In the genomic region with DNA sequence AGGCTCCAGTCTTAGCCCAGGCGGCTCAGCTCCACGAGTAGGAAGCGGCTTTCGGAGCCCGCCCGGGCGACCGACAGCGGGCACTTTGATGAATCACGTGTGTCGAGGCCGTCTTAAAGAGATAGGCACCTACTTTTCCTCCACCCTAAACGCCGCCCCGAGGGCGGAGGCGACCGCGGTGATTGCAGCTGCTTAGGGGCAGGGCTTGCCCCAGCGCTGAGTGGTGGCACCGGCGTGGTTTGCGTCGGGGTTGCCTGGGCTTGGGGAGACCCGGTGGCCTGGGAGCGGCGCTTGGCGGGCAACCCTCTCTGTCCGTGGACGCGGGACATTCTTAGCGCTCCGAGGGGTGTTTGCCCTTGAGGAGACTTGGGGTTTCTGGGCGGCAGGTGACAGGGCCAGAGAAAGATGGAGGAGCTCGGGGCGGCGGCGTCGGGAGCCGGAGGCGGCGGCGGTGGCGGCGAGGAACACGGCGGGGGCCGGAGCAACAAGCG, we compare ENCODE assay signal across 8 mouse cellular contexts. TPM values are rescaled to one million over a fixed set of nuclear protein-coding genes. Genes with fewer than 3 reads are reported as not detected.
DNase-seq lines count a peak whose midpoint lies in the region; ATAC-seq lines count a peak whose summit lies in the region.

Gene Diaph2, plus strand, starts transcription at position 172 of the 491 bp plus-strand sequence.

- peak; percentile 90 for DNase-seq in T-cell, adult 2 months (ENCODE audit: low spot score)
- peak; percentile 69 to 74 for DNase-seq in cerebellum, postnatal 36 days
- peak; percentile 61 to 79 for DNase-seq in frontal cortex, postnatal 36 days (ENCODE audit: low spot score in 2 of 2)
- peak; percentile 68 to 75 for DNase-seq in layer of hippocampus, postnatal 36 days
- DNase-seq in lung, postnatal 36 days, result peak; percentile 89
- DNase-seq in retina, embryonic 14.5 days (ENCODE audit: low spot score), result peak; percentile 73
- peak; percentile 81 to 86 for DNase-seq in thymus, postnatal 36 days

- peak; percentile 89 for ATAC-seq in hindbrain, embryonic 15.5 days (ENCODE audit: low FRiP score, low read depth)

- H3K4me3 ChIP-seq in hindbrain, embryonic 15.5 days, result peak within 1 kb of the TSS; percentile 65

- H3K27me3 ChIP-seq in hindbrain, embryonic 15.5 days, result no peaks in the 10 kb centered on the region

- H3K9ac ChIP-seq in hindbrain, embryonic 15.5 days, result peak within 1 kb of the TSS; percentile 57

- H3K4me1 ChIP-seq in hindbrain, embryonic 15.5 days (replicated peaks), result no peaks in the 10 kb centered on the region

- H3K9me3 ChIP-seq in hindbrain, embryonic 15.5 days, result no peaks in the 10 kb centered on the region

- H3K4me2 ChIP-seq in hindbrain, embryonic 15.5 days, result peak within 1 kb of the TSS; percentile 53

- peak within 1 kb of the TSS; percentile 51; the same call in 1 of the 2 replicates for H3K27ac ChIP-seq in hindbrain, embryonic 15.5 days (replicated peaks)

- 7% methylated on average over 41 of the region's 49 CpGs for WGBS in hindbrain, embryonic 15.5 days

- no peaks in the 10 kb centered on the region for H3K36me3 ChIP-seq in hindbrain, embryonic 15.5 days

RNA-seq across cellular contexts. Expression of gene Diaph2, which starts in this region (rescaled TPM):
- polyA plus RNA-seq in hindbrain, embryonic 15.5 days (2015; fragmentation: Nextera tagmentation; extraction: Ambion mirVana), result 4.2 and 4.4 TPM in 2 replicates
- total RNA-seq in layer of hippocampus, postnatal 36 days (2021), result 10 to 100 TPM; 24.9 to 28.7 TPM

Comparison
In these comparisons a context has a peak if more than half of its experiments do, and no peak if none do; other contexts are left out.
1. Peak in every context shown above with its lines: DNase-seq, ATAC-seq, H3K4me3 ChIP-seq and H3K27ac ChIP-seq.